Mouse (Mus musculus): ENCODE results near the gene Tmem50b.

Gene Tmem50b

DNA sequence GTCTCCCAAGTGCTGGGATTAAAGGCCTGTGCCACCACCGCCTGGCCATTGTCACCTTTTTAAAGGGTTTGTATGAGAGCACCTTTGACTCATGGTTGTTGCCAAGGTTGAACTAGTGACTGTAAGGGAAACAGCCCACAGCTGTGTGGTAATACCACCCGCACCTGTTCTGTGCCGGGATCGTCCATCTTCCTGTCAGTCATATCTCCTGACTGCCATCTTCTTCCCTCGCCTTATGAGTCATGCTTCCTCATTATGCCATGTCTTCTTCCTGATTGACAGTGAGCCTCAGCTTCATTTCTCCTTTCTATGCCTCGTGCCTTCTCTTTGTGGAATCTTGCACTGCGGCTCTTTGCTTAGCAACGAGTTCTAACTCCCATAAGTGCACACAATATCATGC lies 9.4 kb upstream of the Tmem50b start:
- DNase-seq, result no peak

DNA sequence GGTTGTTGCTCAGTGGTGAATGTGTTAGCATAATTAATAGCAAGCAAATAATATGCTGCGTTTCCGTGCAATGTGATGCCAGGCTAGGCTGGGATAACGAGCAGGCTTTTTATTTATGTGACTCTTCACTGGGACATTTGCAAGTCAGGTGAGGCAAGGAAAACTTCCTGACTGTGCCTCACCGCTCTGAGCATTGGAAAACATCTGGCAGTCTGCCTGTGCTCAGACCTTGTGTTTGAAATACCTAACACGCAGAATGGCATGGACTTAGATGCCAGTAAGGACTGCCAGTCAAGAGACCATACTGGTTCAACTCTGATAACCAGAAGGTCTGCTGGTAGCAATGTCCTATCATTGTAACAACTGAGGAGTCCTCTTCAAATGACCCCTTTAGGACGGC lies 7.6 kb upstream of the Tmem50b start:
- DNase-seq, result peak; percentile 55

DNA sequence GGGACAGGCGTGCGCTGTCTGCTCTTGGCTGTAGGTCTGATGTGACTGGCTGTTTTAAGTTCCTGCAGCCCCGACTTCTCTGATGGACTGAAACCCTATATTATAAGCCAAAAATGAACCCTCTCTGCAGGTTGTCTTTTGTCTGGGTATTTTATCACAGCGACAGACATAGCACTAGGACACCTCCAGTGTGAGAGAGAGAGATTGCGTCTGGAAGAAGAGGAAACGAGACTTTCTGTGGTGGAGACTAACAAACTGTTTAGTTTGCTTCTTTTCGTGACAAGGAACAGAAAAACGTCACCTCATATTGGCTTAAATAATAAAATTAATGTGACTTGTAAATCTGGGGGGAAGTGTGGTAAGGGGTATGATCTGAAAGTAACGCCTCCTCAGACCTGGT lies 4.1 kb upstream of the Tmem50b start:
- DNase-seq, result no peak

DNA sequence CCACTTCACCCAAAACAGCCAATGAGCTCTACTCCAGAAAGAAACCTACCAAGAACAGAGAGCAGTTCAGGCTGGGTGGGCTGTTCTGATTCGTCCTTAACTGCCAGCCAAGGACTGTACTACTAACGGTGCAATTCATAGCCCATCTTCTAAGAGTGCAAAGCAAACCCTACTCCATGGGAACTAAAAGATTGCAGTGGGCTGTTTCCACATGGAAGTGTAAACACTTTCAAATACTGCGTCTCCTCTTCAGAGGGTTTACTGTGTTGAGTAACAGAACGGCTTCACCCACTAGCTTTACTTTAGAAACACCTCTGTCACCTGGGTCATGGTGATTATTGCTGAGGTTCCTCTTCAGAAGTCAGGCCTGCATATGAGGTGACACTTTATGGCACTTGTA lies 3.5 kb upstream of the Tmem50b start:
- no peak for DNase-seq

DNA sequence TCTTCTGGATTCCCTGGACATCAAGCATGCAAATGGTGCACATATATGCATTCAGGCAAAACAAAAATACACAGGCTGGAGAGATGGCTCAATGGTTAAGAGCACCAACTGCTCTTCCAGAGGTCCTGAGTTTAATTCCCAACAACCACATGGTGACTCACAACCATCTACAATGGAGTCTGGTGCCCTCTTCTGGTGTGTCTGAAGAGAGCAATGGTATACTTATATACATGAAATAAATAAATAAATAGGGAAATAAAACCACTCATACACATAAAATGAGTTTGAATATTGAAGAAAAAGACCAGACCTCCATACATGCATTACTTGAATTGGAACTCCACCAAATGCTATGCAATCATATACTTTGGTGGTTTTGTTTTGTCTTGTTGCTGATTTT lies 1.6 kb upstream of the Tmem50b start:
- no peak for DNase-seq

DNA sequence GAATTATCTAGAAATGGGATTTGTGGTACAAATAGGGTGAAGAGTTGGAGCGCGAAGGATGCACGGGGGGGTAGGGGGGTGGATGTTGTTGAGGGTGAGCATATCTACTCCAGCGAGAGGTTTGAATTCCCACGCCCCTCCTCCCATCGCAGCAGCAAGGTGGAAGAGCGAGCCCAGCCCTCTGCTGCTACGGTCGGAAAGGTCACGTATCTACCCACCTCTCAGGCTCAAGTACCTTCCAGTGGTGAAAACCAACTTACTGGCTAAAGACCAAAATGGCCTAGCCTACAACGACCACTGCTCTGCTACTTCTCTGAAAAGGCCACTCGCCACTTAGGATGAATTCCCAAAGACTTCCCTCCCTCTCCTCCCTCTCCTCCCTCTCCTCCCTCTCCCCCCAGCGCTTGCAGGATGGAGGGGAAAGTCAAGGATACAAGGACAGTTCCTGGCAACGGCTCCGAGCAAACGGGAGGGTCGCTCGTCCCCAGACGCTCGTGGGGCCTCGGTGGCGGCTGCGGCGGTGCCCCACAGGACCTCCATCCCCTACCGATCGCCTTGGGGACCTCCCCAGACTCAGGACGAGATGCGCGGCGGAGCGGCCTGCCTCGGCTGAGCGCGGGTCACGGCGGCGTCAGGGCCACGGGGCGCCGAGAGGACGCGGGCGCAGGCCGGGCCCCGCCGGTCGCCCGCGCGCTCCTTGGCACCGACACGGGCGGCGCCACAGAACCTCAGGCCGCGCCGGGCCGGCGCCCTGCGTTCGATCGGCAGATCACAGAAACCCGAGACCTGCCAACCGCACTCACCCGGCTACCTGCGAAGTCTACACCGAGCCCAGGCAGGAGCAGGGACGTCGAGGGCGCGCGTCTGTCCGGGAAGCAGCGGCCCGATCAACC lies 575 bp downstream of the Tmem50b start:
- DNase-seq, result no peak

DNA sequence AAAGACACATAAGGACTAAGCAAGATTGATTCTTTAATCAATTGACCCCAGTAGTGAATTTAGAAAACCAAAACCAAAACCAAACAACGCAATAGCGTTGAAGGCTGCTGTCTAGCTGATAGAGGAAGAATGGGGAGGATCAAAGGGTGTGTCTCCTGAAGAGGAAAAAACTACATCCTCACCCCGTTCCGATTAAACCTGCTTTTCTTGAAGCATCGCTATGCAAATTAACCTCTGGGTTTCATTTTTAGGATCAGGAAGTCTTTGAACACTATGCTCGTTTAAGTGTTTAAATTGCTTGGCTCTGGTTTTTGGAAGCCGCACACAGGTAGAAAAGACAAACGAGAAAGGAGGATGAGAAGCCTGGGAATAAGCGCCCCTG lies 1.2 kb downstream of the Tmem50b start:
- DNase-seq, result no peak

DNA sequence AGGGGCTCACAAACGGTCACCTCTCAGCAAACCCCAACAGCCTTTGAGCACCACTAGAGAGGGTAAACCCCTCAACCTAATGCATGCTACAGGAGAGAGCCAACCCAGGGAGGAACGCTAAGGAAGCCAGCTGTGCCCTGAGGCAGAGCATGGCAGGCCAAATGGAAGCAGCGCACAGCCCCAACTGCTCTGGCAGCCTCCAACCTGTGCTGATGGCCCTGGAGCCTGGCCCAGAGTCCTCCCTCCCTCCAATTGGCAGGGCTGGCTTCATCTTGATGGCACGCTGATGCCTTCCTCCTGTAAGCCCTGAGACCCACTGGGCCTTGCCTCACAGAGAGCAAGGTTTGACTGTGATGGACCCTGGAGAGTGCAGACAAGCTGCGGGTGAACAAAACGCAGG lies 2.5 kb downstream of the Tmem50b start:
- DNase-seq, result peak; percentile 38

DNA sequence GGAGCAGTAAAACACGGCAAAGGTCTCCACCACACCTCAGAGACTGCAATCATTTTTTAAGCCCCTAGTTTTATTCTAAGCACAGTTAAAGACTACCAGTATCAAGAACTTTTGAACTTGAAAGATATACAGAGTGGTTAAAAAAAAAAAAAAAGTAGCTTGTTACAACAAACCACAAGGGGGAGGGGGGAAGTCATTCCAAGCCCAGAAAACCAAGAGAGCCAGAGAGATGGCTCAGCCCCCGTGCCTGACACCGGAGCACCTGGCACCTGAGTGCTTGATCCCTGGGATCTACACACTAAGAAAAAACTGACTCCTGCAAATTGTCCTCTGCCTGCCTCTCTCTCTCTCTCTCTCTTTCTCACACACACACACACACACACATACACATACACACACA lies 4.3 kb downstream of the Tmem50b start:
- DNase-seq, result no peak

DNA sequence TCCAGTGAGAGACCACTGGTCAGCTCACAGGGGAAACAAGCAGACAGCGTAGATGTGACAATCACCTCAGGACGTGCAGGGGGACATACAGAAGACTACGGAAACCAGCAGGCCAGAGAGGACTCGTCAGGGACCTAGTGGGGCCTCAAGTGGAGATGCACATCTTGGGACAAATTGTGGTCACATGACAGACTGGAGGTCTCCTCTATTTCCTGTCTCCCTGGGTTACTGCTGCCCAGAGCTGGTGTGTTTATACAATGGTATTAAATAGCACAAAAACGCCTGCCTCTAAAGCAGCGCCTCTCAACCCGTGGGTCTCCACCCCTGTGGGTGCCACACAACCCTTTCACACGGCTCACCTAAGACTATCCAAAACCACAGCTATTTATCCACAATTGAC lies 5.4 kb downstream of the Tmem50b start:
- DNase-seq, result no peak

DNA sequence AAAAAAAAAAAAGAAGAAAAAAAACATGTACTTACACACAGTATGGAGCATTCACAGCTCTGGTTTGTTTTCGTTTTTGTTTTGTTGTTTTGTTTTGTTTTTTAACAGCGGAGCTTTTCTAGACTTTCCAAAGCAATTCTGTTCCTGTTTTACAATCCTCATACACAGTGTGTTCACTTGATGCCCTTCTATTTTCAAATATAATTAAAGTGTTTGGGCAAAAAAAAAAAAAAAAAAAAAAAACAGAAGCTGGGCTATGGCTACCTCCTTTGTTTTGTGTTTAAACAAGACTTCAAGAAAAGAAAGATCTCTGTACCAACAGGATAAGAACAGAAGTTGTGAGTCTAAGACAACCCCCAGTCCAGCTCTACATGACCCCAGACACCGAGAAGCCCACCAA lies 8.9 kb downstream of the Tmem50b start:
- no peak for DNase-seq

DNA sequence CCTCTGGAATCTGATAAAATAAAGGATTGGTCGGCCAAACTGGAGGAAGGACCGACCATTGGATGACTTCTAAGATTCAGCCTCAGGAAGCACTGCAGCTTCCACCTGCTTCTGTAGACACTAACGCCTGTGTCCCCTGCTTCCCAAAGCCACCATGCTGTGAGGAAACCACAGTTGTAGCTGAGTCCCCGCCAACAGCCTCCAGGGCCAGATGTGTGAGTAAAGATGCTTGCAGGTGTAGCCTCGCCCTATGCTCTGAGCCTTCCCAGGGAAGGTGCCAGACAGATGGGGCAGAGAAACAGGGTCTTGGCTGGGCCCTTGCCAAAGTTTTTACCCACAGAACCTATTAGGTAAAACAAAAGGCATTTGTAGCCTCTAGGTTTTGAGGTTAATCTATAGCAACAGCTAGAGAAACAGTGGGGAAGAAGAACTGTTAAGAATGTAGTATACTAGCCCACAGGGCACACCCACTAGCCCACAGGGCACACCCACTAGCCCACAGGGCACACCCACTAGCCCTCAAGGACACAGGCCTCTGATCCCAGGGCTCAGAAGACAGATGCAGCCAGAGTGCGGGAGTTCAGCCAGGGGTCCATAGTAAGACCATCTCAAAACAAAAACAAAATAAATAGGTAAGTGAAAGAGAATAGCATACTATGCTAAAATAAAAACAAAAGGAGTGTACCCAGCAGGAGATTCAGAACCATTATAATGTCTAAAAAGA lies 9.7 kb downstream of the Tmem50b start:
- no peak for DNase-seq

DNA sequence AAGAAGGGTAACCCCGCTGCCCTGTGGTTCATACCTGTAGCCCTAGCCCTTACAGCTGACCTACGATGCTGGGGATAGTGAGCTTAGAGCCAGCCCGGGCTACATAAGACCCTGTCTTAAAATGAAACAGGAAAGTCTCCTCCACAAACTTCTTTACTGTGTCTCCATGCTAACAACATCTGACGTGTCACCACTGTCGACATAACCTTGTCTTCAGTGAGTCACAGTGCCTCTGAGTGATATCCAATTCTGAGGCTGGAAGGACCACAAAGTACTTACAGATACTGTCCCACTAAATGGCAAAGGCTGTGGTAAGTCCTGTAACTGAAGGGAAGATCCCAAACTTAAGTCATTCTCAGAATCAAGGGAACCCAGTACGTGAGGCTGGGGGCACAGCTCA lies 11.4 kb downstream of the Tmem50b start:
- no peak for DNase-seq

DNA sequence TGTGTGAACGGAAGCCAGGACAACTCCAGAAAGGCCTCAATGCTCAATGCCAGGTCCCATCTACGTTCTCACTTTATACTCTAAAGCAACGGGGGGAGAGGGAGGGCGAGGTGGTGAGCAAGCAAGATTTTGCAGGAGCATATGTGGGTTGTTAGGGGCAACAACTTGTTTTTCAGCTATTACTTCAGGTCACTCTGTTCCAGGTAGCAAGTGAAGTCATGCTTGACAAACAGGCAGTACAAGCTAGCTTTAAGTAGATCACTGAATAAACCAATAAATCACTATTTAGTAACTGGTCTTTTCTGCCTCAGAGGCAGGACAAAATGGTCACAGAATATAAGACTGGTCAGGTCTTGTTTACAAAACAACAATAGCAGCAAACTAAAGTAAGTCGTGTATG lies 12.0 kb downstream of the Tmem50b start:
- DNase-seq, result peak; percentile 27

DNA sequence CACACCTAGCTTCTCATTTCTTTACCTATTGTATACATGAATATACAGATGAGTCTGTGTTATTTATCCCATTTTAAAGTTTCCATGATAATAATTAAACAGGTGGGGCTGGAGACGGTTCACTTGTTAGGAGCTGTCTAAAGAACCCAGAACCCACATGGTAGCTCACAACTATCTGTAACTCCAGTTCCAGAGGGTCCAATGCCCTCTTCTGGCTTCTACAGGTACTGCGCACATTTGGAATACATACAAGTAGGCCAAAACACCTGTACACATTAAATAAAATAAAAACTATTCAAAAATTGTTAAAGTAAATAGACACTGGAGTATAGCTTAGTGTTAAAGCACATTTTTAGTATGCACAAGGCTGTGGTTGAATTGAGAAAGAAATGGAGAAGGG lies 15.3 kb downstream of the Tmem50b start:
- DNase-seq, result peak; percentile 47

DNA sequence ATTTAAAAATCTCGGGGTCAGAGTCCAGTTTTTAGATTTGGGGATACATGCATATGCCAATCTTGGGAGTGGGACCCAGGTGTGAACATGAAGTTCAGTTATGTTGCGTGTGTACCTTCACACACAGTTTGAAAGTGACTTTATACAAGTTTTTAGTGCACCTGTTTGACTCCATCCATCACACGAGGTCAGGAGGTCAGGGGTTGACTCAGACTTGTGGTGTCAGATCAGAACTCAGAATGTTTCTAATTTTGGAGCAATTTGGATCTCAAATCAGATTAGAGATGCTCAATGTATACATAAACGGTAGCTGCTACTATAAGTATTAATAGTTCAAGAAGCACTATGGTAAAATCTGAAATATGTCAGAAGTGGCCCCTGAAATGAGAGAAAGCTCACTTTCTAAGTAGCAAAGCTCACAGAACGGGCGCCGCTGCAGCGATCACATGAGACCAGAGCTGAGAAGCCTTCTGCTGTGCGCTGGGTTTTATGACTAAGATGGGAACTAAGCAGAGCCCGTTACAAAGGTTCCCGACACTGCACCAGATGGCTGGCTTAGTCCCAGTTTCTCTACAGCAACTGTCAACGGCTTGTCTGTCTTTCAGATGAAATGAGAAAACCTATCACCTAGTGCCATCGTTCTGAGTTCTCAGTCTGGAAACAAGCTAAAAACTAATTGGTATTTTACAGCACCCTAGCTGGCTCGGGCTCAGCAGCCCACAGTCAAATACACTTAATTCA lies 18.4 kb downstream of the Tmem50b start:
- DNase-seq, result no peak

DNA sequence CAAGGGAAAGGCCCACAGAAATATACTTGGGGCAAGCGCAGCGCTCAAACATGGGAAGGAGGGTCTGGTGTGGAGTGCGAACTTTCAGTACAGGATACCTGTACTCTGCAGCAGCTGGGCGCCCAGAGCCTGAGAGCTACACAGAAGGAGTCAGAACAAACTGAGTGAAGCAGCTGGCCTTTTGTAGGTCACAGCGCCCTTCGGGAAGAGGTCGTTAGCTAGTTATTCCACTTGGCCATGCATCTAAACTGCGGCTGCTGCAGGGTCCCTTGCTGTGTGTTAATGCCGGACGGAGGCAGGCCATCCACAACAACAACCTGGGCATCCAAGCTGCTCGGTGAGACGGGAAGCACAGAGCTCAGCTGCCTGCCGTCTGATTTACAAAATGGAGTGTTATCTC lies 22.4 kb downstream of the Tmem50b start:
- DNase-seq, result no peak

DNA sequence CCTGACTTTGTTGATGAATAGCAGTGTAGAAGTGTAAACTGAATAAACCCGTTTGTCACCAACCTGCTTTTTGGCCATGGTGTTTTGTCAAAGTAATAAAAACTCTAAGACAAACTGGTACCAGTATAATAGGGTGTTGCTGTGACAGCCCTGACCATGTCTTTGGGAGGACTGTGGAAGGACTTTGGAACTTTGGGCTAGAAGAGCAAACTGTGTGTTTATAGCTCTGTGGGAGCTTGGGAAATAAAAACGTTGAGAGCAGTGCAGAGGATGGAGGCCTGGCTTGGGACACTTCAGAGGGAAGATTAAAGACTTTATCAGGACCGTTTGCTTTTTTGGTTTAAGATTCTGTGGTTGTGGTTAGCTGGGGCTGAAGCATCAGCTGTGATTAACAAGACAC lies 26.5 kb downstream of the Tmem50b start:
- no peak for DNase-seq

DNA sequence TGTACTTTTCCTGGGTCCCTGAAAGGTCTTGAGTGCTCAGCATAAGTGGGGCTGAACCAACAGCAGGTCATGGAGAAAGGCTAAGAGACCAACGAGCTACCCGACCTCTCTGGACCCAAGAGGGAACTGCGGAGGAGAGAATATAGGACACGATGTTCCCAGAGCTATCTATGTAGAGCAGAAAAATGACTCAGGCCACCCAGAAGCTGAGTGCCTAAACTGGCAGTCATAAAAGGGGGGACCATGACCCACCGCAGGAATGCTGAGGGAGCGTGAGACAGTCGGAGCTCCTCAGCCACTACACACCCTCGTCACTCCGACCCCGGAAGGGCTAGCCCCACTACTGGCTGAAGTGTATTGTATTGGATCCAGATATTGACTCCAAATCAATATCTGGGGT lies 28.6 kb downstream of the Tmem50b start:
- peak; percentile 38 for DNase-seq

DNA sequence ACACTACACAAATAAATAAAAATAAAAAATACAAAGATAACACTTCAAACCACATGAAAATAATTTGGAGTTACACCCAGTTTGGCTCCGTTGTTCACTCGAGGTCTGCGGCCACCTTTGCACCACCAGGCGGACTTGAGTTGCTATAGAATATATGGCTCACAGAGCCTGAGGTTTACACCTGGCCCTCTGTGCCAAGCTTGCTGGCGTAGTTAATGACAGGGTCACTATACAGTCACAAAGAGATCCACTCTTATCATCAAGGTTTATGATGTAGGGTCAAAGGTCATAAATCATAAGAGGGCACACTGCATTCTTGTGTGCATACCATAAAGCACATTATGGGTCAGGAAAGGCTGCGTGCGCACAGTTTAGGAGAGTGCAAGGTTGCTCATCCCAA lies 31.6 kb downstream of the Tmem50b start:
- no peak for DNase-seq

DNA sequence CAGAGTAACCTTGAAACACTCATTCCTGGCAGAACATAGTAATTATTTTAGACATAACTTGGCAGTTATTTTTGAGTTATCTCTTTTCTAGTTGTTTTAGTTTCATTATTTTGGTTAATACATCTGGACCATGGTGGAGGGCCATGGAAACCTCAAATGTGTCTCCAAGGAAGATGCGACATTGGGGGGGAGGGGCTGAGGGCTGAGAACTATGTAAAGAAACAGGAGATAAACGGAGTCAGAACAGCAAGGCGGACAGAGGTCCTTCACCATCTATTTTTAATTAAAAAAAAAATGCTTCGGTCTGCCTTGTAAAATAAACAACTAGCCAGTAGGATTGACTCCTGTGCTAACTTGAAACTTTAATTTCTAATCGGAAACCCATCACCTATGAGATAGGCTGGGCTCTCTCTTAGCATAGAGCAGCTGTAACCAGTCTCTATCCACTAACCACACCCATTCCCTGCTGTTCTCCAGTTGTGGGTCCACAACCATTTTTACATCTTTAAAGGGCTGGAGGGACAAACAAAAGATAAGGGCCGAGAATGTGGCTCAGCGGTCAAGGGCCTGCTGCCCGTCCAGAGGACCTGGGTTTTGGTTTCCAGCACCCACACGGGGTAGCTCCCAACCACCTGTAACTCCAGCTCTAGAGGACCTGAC lies 32.2 kb downstream of the Tmem50b start:
- DNase-seq, result no peak

DNA sequence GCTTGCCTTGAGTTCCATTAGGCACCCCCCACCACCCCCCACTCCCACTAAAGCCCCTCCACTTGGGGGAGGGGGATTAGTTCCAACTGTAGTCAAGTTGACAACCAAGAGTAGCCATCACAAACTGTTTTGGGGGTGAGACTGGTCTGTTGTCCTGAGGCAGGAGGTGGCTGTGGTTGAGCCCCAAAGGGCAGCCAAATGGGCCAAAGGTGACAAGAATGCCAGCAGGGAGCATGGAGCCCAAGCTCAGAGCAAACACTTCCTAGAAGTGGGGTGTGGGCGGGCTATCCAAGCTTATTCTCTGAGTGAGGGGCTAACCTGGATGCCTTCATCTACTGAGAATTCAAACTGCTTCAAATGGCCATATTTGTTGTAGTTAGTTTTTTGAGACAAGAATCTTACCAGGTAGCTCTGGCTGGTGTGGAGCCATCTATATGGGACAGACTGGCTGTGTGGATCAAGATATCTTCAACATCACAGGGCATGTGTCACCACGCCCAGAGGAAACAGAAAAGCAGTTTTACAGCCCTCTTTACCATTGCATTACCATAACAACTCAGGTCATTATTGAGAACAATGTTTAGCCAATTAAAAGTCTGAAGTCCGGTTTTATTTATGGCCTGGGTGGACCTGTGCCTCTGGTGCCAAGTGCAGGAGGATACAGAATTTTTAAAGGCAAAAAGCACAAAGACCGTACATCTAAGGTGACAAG lies 32.9 kb downstream of the Tmem50b start:
- no peak for DNase-seq

All from kidney, postnatal 14 days (tissue).